Mouse (Mus musculus): ENCODE data around the gene Supt6. TPM values are rescaled to one million over a fixed set of nuclear protein-coding genes. Genes with fewer than 3 reads are reported as not detected.
A peak's percentile ranks its signal among the peaks of the same experiment; 100 is the strongest.

Supt6 gene
- polyA plus RNA-seq, 1 experiment, result 73.4 TPM

DNA sequence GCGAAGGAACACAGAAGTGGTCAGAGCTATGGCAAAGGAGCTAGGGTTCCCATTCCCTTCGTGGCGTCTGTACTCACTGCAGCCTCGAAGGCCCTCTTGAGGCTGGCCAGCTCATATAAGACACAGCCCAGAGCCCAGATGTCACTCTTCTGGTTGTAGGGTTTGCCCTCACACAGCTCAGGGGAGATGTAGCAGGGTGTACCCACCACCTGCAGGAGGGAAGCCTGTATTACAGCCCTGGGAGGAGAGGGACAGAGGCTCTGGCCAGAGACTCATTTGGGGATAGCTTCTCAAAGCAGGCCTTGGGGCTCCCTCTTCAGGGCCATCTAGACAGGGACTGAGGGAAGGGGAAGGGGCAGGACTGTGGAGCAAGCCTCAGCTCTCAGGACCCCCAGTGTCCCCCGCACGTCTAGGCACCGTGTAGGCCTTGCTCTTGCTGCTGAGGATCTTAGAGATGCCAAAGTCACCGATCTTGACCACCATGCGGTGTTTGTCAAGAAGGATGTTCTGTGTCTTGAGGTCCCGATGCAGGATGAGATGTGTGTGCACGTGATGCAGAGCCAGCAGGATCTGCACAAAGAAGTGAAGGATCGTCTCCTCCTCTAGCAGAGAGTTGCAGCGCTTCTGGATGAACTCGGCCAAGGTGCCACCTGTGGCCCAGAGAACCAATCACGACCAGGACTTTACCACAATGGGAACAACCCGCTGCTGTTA is 73.6 kb downstream of the Supt6 start:
- Histone ChIP-seq H3K36me3 (ENCODE audit: control insufficient read depth, insufficient read depth, low read length, poor library complexity, severe bottlenecking) (no peaks in the 10 kb centered on the region), H3K4me1 (ENCODE audit: control insufficient read depth, insufficient read depth, low read length) (peaks cover 8% of the 10 kb centered on the region), H3K27ac (ENCODE audit: insufficient read depth, low read length) (no peak overlapping the region), H3K27me3 (ENCODE audit: control insufficient read depth, insufficient read depth, low read length, poor library complexity, severe bottlenecking) (no peaks in the 10 kb centered on the region), H3K9ac (ENCODE audit: low read depth, poor library complexity, severe bottlenecking) (no peak overlapping the region), H3K4me3 (ENCODE audit: low read depth, low read length) (no peak overlapping the region), H3K9me3 (replicated peaks; ENCODE audit: control insufficient read depth, insufficient read depth, low read length, poor library complexity, severe bottlenecking) (no peaks in the 10 kb centered on the region)
- TF ChIP-seq POLR2A (IDR thresholded peaks at IDR 0.05; ENCODE audit: insufficient read depth, low read length) (no peak), CTCF (IDR thresholded peaks at IDR 0.05; ENCODE audit: low read depth, low read length) (peak; percentile 45), EP300 (IDR thresholded peaks at IDR 0.05; ENCODE audit: insufficient read depth, low read depth, low read length) (no peak)

DNA sequence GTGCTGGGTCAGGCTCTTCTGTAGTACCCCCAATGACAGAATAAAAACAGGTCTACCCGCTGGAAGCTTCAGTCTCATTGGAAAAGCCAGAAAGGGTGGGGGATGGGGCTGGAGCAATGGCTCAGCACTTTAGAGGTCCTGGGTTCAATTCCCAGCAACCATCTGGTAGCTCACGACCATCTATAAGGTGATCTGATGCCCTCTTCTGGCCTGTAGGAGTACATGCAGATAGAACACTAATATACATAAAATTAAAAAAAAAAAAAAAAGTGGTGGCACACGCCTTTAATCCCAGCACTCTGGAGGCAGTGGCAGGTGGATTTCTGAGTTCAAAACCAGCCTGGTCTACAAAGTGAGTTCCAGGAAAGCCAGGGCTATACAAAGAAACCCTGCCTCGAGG is 74.5 kb downstream of the Supt6 start:
- Histone ChIP-seq H3K4me3 (ENCODE audit: low read depth, low read length) (no peak overlapping the region), H3K36me3 (ENCODE audit: control insufficient read depth, insufficient read depth, low read length, poor library complexity, severe bottlenecking) (no peaks in the 10 kb centered on the region), H3K9me3 (replicated peaks; ENCODE audit: control insufficient read depth, insufficient read depth, low read length, poor library complexity, severe bottlenecking) (no peaks in the 10 kb centered on the region), H3K4me1 (ENCODE audit: control insufficient read depth, insufficient read depth, low read length) (peaks cover 8% of the 10 kb centered on the region), H3K27ac (ENCODE audit: insufficient read depth, low read length) (no peak overlapping the region), H3K27me3 (ENCODE audit: control insufficient read depth, insufficient read depth, low read length, poor library complexity, severe bottlenecking) (no peaks in the 10 kb centered on the region), H3K9ac (ENCODE audit: low read depth, poor library complexity, severe bottlenecking) (peak overlapping the region; percentile 5; the same call in 1 of the 2 replicates)
- no peak for TF ChIP-seq POLR2A (IDR thresholded peaks at IDR 0.05; ENCODE audit: insufficient read depth, low read length)

DNA sequence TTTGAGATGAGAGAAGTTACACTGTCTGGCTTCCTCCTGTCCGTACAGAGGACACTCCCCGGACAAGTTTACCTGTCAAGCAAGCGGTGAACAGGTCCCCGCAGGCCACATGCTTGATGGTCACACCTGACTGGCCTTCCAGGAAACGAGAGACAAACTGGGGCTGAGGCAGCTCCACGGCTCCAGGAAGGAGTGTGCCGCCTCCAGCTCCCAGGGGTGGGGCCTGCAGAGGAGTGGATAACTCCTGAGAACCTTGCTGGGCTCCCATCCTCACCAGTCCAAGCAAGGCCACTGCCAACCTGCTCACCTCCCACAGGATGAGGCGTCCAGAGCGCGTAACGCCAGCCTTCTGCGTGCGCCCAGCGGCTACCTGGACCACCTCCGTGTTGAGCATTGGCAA is 75.5 kb downstream of the Supt6 start:
- no peak for TF ChIP-seq EP300 (IDR thresholded peaks at IDR 0.05; ENCODE audit: insufficient read depth, low read depth, low read length)
- TF ChIP-seq CTCF (IDR thresholded peaks at IDR 0.05; ENCODE audit: low read depth, low read length), result no peak
- no peak for TF ChIP-seq POLR2A (IDR thresholded peaks at IDR 0.05; ENCODE audit: insufficient read depth, low read length)
- Histone ChIP-seq H3K27ac (ENCODE audit: insufficient read depth, low read length) (no peak overlapping the region), H3K9ac (ENCODE audit: low read depth, poor library complexity, severe bottlenecking) (peak overlapping the region; percentile 5; the same call in 1 of the 2 replicates), H3K4me1 (ENCODE audit: control insufficient read depth, insufficient read depth, low read length) (peaks cover 8% of the 10 kb centered on the region), H3K36me3 (ENCODE audit: control insufficient read depth, insufficient read depth, low read length, poor library complexity, severe bottlenecking) (no peaks in the 10 kb centered on the region), H3K9me3 (replicated peaks; ENCODE audit: control insufficient read depth, insufficient read depth, low read length, poor library complexity, severe bottlenecking) (no peaks in the 10 kb centered on the region), H3K27me3 (ENCODE audit: control insufficient read depth, insufficient read depth, low read length, poor library complexity, severe bottlenecking) (no peaks in the 10 kb centered on the region), H3K4me3 (ENCODE audit: low read depth, low read length) (peak overlapping the region; percentile 25)

DNA sequence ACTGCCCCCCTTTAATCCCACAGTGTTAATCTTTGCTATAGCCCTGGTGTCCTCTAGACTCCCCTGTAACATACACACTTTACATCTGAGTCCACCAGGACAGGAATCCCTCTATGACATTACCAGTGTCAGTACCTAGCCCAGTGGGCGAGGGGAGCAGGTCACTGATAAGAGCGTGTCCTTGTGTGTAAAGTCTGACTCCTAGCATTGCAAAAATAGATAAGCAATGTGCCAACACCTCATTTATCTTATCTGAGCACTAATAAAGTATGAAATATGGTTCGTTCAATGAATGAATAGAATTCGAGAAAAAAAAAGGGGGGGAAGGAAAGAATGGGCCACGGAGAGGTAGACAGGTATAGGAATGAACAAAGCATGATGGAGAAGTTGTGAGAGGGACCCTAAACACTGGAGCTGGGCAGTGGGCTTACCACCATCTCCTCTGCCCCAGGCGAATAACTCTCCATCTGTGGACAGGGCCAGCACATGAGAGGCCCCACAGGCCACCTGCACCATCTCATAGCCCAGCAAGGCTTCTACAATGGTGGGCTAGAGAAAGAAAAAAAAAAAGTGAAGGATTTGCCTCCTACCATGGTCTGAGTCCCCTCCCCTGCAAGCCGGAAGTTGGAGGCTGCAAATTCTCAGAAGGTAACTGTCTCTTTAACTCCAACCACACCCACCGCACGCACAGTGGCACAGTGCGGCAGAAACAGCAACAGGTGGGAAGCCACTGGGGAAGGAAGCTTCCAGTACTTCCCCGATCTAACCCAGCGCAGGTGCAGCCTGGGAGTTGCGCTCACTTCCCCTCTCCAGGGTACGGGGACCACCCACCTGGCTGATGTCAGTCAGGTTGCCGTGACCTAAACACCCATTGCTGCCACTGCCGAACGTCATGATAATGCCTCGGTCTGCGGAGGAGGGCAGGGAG is 77.0 kb downstream of the Supt6 start:
- no peak for TF ChIP-seq POLR2A (IDR thresholded peaks at IDR 0.05; ENCODE audit: insufficient read depth, low read length)
- TF ChIP-seq EP300 (IDR thresholded peaks at IDR 0.05; ENCODE audit: insufficient read depth, low read depth, low read length), result peak; percentile 69; the same call in 1 of the 2 replicates
- Histone ChIP-seq H3K9ac (ENCODE audit: low read depth, poor library complexity, severe bottlenecking) (no peak overlapping the region), H3K4me3 (ENCODE audit: low read depth, low read length) (peak overlapping the region; percentile 17), H3K9me3 (replicated peaks; ENCODE audit: control insufficient read depth, insufficient read depth, low read length, poor library complexity, severe bottlenecking) (no peaks in the 10 kb centered on the region), H3K27me3 (ENCODE audit: control insufficient read depth, insufficient read depth, low read length, poor library complexity, severe bottlenecking) (no peaks in the 10 kb centered on the region), H3K36me3 (ENCODE audit: control insufficient read depth, insufficient read depth, low read length, poor library complexity, severe bottlenecking) (no peaks in the 10 kb centered on the region), H3K27ac (ENCODE audit: insufficient read depth, low read length) (no peak overlapping the region), H3K4me1 (ENCODE audit: control insufficient read depth, insufficient read depth, low read length) (peaks cover 8% of the 10 kb centered on the region)

DNA sequence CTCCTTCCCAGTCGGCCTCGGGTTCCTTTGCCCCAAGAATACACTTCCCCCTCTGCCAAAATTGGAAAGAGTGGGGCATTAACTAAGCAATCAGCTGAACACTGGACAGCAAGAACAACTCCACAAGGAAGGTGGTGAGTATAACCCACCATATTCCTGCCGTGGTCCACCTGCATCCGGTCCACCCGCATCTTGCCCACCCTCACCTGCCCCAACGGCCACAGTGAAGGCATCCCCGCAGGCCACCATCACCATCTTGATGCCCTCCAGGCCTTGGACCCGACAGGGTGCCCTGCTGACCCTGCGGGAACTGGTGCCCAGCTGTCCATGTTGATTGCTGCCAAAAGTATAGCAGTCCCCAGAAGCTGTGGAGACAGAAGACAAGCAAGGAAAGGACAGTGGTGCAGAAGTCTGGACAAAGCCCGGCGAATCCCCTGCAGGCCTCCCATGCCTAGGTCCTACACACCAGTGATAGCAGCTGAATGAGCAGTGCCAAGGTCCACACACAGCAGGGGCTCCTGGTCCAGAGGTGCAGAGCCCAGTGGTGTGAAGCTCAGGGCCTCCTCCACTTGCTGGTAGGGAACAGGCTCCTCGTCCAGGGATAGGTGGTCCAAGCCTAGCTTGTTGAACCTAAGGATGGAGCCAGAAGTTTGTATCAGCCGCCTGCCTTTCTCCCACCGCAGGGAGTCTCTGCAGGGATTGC is 78.4 kb downstream of the Supt6 start:
- H3K27ac ChIP-seq (ENCODE audit: insufficient read depth, low read length), result peak overlapping the region; percentile 96
- TF ChIP-seq POLR2A (IDR thresholded peaks at IDR 0.05; ENCODE audit: insufficient read depth, low read length), result no peak
- TF ChIP-seq CTCF (IDR thresholded peaks at IDR 0.05; ENCODE audit: low read depth, low read length), result no peak
- no peak for TF ChIP-seq EP300 (IDR thresholded peaks at IDR 0.05; ENCODE audit: insufficient read depth, low read depth, low read length)
- H3K36me3 ChIP-seq (ENCODE audit: control insufficient read depth, insufficient read depth, low read length, poor library complexity, severe bottlenecking), result no peaks in the 10 kb centered on the region
- H3K4me1 ChIP-seq (ENCODE audit: control insufficient read depth, insufficient read depth, low read length), result peaks cover 11% of the 10 kb centered on the region
- H3K4me3 ChIP-seq (ENCODE audit: low read depth, low read length), result no peak overlapping the region
- peak overlapping the region; percentile 96 for H3K9ac ChIP-seq (ENCODE audit: low read depth, poor library complexity, severe bottlenecking)
- H3K9me3 ChIP-seq (replicated peaks; ENCODE audit: control insufficient read depth, insufficient read depth, low read length, poor library complexity, severe bottlenecking), result no peaks in the 10 kb centered on the region
- H3K27me3 ChIP-seq (ENCODE audit: control insufficient read depth, insufficient read depth, low read length, poor library complexity, severe bottlenecking), result no peaks in the 10 kb centered on the region

Data from ES-Bruce4 (cell line).